Mouse (Mus musculus): ENCODE data around the gene Vps52.
"Not testable (repeated sequence)": the region's sequence is repeated elsewhere in the genome, so short reads cannot be mapped to it uniquely, and the experiment has no call there.

Gene Vps52

DNA sequence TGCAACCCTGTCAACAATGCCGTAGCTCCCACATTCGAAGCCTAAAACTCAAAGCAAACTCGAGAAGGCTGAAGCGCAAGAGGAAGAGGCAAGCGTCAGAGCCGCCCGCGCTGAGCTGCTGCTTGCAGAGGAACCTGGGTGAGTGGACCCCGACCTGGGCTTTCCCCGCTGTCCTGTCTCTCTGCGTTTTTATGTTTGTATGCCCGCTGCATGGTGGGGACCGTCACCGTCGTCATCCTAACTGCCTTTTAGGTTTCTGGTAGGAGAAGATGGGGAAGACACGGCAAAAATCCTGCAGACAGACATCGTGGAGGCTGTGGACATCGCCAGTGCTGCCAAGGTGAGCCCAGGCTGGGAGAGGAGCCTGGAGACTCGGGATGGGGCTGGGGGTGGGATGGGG is 14.2 kb upstream of the Vps52 start:
- DNase-seq (ENCODE audit: low read depth, low spot score): no peak

DNA sequence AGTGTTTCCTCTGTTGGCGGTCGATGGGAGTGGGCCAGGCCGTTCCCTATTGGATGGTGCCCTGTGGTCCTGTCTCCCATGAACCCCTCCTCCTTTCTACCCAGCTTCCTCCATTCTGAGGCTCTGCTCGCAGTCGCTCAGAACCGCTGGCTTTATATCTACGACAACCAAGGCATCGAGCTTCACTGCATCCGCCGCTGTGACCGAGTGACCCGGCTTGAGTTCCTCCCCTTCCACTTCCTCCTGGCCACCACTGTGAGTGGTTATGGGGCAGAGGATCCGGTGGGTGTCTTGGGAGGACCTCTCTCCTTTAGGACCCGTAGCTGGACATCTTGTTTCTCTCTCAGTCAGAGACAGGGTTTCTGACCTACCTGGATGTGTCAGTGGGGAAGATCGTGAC is 12.2 kb upstream of the Vps52 start:
- DNase-seq (ENCODE audit: low read depth, low spot score): no peak

GRCm38 (mm10) chr17:33947430-33948089 is 8.1 kb upstream of the Vps52 start:
- peak; percentile 38 for DNase-seq (ENCODE audit: low read depth, low spot score)

DNA sequence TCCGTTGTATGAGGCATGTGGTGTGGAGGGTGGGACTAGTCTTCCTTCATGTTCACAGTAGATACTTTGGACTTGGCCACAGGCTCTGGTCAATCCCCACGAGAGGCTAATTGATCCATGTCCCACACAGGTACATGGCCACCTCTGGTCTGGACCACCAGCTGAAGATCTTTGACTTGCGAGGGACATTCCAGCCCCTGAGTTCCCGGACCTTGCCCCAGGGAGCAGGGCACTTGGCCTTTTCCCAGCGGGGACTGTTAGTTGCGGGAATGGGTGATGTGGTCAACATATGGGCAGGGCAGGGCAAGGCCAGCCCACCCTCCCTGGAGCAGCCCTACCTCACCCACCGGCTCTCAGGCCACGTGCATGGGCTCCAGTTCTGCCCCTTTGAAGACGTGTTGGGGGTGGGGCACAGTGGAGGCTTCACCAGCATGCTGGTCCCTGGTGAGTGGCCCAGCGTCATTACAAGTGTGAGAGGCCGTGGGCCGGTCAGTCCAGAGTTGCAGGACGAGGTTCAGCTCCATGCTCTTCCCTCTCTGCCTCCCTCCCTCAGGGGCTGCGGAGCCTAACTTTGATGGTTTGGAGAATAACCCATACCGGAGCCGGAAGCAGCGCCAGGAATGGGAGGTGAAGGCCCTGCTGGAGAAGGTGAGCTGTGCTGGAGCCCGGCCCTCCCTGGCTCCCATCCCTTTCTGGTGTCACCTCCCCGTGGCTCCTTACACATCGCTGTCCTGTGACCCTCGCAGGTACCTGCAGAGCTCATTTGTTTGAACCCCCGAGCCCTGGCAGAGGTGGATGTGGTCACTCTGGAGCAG is 7.3 kb upstream of the Vps52 start:
- DNase-seq (ENCODE audit: low read depth, low spot score): no peak

GRCm38 (mm10) chr17:33948905-33949537 is 6.6 kb upstream of the Vps52 start:
- DNase-seq (ENCODE audit: low read depth, low spot score): no peak

GRCm38 (mm10) chr17:33950131-33950625 is 5.4 kb upstream of the Vps52 start:
- DNase-seq (ENCODE audit: low read depth, low spot score): no peak

DNA sequence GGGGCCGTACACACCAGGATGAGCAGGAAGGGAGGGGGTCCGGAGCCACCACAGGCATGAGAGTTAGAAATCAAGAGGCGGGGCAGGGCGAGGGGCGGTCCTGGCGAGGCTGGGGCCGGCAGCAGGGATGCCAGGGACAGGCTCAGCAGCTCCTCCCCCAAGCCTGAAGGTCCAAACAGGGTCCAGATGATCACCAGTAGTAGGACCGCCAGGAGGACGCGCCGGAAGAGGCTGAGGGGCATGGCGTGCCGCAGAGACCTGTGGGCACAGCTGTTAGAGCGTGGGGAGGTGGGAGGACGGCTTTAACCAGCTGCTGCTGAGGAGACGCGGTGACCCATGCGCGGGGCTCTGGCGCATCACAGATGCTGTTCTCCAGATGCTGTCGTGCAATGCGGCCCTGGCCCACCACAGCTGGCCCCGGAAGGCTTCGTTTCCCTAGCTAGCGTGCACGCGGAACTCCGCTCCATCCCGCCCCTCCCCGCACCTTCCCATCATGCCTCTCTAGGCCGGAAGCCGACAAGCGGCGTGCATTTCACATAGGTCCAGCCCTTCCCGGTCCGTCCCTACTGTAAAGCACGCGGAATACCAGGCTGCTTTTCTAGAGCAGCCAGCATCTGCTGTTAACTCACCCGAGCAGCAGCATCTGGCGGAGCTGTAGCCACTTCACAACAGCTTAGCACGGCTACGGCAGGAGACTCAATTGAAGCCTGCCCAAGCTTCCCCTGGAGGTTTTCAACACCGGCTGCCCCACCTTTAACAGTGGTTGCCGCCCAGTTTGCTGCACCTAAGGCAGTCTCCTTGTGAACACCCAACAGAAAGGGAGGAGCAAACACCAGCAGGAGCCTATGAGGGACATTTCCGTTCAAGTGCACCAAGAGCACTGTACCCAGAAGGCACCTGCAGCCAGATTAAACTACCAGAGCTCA is 4.3 kb upstream of the Vps52 start, which contains the start of gene B3galt4:
Gene B3galt4, minus strand, starts transcription at position 468 of the 926 bp plus-strand sequence.
- DNase-seq (ENCODE audit: low read depth, low spot score): peak; percentile 89

- DNase-seq (ENCODE audit: low read depth, low spot score): not testable (repeated sequence)
These were observed 3.6 kb upstream of the Vps52 start for GRCm38 (mm10) chr17:33952015-33952414.

DNA sequence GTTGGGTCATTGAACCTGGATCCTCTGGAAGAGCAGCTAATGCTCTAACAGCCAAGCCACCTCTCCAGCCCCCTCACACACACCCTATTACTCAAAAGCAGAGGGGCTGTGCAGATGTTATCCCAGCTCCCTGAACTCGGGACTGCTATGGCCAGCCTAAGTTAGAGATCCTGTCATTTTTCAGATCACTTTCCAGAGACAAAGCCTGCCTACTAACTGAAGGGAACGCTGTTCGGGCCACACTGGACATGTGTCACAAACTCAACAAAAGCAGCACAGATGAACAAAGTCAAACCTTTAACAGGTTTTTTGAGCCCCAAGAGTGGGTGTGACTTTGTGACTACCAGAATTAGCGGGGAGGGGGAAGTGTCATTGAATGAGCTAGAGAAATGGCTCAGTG is 2.7 kb upstream of the Vps52 start:
- DNase-seq (ENCODE audit: low read depth, low spot score): no peak

DNA sequence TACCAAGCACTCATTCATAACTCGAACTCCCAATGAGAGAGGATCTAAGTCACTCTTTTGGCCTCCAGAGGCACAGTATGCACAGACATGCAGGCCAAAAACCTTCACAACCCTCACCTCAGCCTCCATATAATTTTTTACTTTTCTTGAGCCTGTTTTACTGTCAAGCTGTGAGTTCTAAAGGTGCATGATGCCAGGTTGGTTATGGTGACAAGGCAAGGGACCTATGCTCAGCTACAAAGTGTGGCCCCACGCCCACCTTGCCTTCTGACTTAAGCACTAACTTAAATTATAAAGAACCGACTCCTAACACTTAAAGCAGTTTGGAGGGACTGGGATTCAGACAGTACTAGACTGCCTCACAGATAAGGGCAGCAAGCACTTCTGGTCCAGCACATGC is 2.3 kb upstream of the Vps52 start:
- no peak for DNase-seq (ENCODE audit: low read depth, low spot score)

GRCm38 (mm10) chr17:33953961-33954565 is 1.5 kb upstream of the Vps52 start:
- no peak for DNase-seq (ENCODE audit: low read depth, low spot score)

GRCm38 (mm10) chr17:33954646-33955554 is 712 bp upstream of the Vps52 start:
- DNase-seq (ENCODE audit: low read depth, low spot score): no peak

- DNase-seq (ENCODE audit: low read depth, low spot score): no peak
These were observed 724 bp downstream of the Vps52 start for GRCm38 (mm10) chr17:33956336-33956735.

- DNase-seq (ENCODE audit: low read depth, low spot score): no peak
These were observed 1.9 kb downstream of the Vps52 start for GRCm38 (mm10) chr17:33957493-33957892.

- no peak for DNase-seq (ENCODE audit: low read depth, low spot score)
These were observed 2.8 kb downstream of the Vps52 start for GRCm38 (mm10) chr17:33958451-33958850.

DNA sequence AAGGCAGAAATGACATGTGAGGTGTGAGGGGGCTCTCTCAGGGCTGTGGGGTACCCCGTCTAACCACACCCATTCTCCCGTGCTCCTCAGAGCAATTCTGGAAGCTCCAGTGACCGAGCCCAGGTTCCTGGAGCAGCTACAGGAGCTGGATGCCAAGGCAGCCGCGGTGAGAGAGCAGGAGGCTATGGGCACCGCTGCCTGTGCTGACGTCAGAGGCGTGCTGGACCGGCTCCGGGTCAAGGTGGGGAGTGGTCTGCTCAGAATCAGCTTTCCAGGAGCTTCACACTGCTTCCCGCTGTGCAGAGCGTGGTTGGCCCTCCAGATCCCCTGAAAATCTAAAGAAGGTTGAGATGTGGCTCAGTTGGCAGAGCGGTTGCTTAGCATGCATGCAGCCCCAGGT is 3.5 kb downstream of the Vps52 start:
- no peak for DNase-seq (ENCODE audit: low read depth, low spot score)

- DNase-seq (ENCODE audit: low read depth, low spot score): no peak
These were observed 4.3 kb downstream of the Vps52 start for GRCm38 (mm10) chr17:33959948-33960347.

- DNase-seq (ENCODE audit: low read depth, low spot score): no peak
These were observed 7.3 kb downstream of the Vps52 start for GRCm38 (mm10) chr17:33962876-33963275.

- DNase-seq (ENCODE audit: low read depth, low spot score): no peak
These were observed 9.7 kb downstream of the Vps52 start for GRCm38 (mm10) chr17:33965082-33965845.

Data from telencephalon, adult 2 months (tissue).